Mouse (Mus musculus) heart, adult 9 months (tissue): ENCODE results near the gene Axdnd1.
A peak's percentile ranks its signal among the peaks of the same experiment; 100 is the strongest.
"Not testable (repeated sequence)": the region's sequence is repeated elsewhere in the genome, so short reads cannot be mapped to it uniquely, and the experiment has no call there.

Experiments
- DNase-seq, 2 experiments: peaks; one replicate each; pipeline ENCODE4 v3.0.0; 2022; ENCODE audit warnings: low spot score in 2 of 2

Axdnd1 gene

GRCm38 (mm10) chr1:156437016-156437708, 16.2 kb upstream of the Axdnd1 start:
- peak in 1 of 2 experiments; percentile 24 for DNase-seq

GRCm38 (mm10) chr1:156433497-156433896, 12.5 kb upstream of the Axdnd1 start:
- no peak for DNase-seq

DNA sequence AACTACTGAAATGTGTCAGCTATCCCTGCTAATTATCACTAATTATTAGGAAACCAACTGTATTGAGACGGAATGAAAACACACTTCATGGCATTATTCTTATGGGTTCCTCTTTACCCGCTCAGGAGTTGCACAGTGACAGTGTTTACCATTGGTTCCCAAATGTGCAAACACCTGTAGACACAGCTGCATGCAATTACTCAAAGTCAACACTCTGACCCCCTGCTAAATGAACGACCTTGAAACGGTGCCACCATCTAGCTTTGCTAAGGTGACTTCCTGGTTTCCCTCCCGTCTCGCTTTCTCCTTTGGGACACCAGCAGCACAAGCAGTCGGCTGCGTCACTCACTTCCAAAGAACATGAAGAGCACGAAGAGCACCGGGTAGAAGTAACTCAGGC, 11.5 kb upstream of the Axdnd1 start:
- no peak for DNase-seq

DNA sequence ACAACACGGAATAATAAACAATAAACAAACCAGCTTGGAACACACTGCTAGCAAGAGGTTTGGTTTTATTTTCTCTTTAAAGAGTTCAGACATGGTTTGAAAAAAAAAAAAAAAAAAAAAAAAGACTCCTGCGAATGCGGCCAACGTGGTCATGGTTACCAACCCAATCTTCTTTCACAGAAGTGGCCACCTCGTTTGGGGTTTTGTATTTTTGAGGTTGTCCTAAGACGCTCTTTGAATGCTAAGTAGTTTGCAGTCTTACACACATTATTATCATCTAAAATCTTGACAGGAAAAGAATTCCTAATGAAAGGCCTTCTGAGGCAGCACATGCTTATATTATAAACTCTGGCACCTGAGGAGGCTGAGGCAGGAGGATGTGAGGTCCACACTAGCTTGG, 7.5 kb upstream of the Axdnd1 start:
- DNase-seq: no peak

GRCm38 (mm10) chr1:156425746-156426145, 4.8 kb upstream of the Axdnd1 start:
- DNase-seq: no peak

DNA sequence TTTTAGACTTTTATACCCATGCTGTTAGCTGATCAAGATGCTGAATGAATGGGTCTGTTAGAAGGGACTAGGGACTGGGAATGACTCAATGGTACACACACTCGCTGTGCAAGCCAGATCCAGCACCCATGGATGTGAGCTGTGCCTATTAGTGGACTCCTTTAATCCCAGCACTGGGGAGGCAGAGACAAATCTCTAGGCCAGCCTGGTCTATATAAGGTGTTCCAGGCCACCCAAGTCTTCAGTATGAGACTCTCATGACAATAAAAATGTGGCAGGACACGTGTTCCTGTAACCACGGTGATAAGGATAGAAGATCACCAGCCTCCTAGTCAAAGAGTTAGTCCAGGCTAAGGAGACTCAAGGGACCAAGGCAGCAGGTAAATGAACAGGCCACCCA, 3.1 kb upstream of the Axdnd1 start:
- DNase-seq: no peak

DNA sequence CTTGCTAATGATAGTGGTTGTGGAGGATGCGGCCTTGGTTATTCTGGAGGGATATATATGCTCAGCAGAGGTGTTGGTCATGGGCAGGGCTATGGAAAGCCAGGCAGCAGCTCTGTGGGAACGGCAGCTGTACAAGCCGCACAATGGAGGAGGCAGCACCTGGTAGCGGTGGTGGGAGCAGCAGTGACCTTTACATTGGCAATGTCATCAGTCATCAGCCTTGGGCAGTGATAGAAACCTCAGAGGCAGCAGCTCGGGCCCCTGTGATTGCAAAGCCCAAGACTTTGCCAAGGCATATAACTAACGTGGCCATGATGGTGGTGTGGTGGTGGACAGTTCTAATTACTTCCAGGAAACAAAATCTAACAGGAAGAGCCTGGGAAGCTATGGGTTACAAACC, 2.5 kb upstream of the Axdnd1 start:
- DNase-seq: no peak

GRCm38 (mm10) chr1:156422856-156423255, 1.9 kb upstream of the Axdnd1 start:
- DNase-seq: no peak

- no peak for DNase-seq
These were observed 2.8 kb downstream of the Axdnd1 start for GRCm38 (mm10) chr1:156418170-156418569.

DNA sequence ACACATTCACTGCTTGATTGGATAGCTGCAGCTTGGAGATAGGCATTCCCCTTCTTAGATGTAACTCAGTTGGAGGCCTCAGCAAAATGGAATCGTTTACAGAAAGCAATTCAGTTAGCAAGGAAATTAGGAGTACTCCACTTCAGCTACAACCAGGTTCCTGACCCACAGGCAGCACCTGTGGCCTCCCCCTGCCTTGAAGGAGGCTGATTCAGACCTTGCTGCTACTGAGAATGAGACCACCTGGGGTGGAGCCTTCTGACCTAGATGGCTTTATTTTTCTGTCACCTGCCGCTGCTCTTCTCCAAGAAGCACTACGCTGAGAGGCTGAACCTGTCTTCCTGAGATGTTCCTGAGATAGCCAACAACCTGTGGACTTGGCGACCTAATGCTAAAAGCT, 12.4 kb downstream of the Axdnd1 start:
- no peak for DNase-seq

- no peak for DNase-seq
These were observed 13.0 kb downstream of the Axdnd1 start for GRCm38 (mm10) chr1:156408004-156408403.

- DNase-seq: no peak
These were observed 17.7 kb downstream of the Axdnd1 start for GRCm38 (mm10) chr1:156403251-156403650.

- DNase-seq: no peak
These were observed 18.5 kb downstream of the Axdnd1 start for GRCm38 (mm10) chr1:156402491-156402890.

GRCm38 (mm10) chr1:156400159-156400558, 20.8 kb downstream of the Axdnd1 start:
- DNase-seq: not testable (repeated sequence)

DNA sequence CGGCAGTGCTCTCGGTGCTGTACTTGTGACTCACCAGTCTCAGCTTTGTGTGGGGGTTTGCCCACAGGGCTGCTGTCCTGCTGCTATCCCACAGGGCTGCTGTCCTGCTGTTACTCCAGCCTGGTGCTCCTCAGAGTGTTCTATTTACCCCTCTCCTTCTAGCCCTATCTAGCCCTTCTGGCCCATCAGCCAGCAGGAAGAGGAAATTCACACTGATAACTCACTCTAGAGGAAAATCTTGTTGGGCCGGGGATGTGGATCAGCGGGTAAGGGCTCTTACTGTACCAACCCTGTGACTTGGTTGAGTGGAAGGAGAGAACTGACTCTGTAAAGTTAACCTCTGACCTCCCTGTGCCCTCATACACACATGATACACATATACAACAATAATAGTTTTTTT, 27.8 kb downstream of the Axdnd1 start:
- DNase-seq: no peak

- no peak for DNase-seq
These were observed 34.1 kb downstream of the Axdnd1 start for GRCm38 (mm10) chr1:156386880-156387279.

- DNase-seq: no peak
These were observed 34.7 kb downstream of the Axdnd1 start for GRCm38 (mm10) chr1:156386232-156386631.

GRCm38 (mm10) chr1:156381217-156381616, 39.7 kb downstream of the Axdnd1 start:
- DNase-seq: no peak

DNA sequence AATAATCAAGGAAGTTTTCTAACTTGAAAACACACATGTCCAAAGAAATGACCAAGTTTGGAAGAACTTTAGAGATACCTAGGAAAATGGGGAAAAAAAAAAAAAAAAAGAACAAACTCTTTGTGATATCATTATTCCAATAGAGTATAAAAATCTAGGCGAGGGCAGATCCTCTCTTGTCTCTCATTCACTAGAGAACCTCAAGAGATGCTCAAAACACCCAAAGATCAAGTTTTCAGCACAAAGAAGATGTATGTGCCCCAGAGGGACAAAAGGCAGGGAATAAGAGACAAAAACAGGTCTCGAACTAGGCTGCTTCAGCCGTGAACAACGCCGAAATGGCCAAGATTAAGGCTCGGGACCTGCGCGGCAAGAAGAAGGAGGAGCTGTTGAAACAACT, 55.2 kb downstream of the Axdnd1 start, which contains the start of gene Gm2000:
TSS of gene Gm2000 (plus strand) at position 301 of the 400 bp plus-strand sequence.
- DNase-seq: no peak

GRCm38 (mm10) chr1:156352466-156352865, 68.5 kb downstream of the Axdnd1 start:
- DNase-seq: no peak

DNA sequence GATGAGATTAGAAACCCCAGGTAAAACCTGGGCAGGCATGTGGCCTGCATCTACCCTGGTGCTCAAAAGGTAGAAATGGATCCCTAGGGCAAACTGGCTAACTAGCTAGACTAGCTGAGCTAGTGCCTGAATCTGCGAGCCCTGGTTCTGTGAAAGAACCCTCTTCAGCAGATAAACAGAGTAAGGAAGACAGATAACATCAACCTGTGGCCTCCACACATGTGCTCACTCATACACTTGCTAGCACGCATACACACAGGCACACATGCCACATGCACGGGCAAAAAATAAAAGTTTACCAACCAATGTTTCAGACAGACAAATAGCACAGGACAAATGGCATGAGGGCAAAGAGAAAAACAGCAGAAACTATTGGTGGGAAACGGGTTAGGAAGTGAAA, 70.5 kb downstream of the Axdnd1 start:
- no peak for DNase-seq

GRCm38 (mm10) chr1:156349031-156349430, 71.9 kb downstream of the Axdnd1 start:
- no peak for DNase-seq

DNA sequence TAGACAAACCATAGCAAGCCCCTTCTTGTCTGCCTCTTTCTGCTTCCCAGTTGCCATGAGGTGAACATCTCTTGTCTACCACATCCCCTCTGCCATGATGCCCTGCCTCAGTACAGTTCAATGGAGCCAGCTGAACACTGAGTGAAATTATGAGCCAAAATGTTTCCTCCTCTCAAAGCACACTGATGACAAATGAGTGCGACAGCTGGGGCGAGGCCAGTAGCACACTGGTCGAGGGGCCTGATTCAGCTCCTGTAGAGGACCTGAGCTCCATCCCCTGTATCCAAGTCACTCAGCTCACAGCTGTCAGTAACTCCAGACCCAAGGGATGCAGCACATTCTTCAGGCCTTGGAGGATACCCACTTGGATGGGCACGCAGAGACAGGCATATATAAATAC, 75.3 kb downstream of the Axdnd1 start:
- no peak for DNase-seq

DNA sequence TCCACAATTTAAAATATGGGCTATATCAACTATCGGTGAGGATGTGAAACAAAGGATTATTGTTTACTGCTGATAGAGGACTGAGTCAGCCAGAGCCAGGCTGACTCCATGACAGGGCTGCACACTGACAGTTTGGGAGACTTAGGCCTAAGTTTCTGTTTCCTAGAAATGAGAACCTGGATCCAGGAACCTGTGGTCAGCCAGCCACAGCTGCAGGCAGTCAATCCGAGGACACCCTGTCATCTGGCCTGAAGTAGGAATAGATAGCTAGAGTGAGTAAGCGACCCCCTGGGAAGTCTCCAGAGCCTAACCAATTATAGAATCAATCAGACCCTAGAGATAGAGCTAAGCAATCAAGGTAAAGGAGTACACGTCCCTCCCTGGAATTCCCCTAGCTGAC, 76.5 kb downstream of the Axdnd1 start:
- no peak for DNase-seq
